Mouse (Mus musculus): ENCODE data around the gene Birc3. TPM values are rescaled to one million over a fixed set of nuclear protein-coding genes. Genes with fewer than 3 reads are reported as not detected.

Birc3 gene
- total RNA-seq, 1 experiment = 4.6 TPM

- no peak for TF ChIP-seq ZNF384 (IDR thresholded peaks at IDR 0.05; ENCODE audit: low read depth, low read length)
- TF ChIP-seq MAFK (IDR thresholded peaks at IDR 0.05; ENCODE audit: insufficient read depth, low read depth, low read length) = no peak
- TF ChIP-seq CHD2 (IDR thresholded peaks at IDR 0.05; ENCODE audit: low read depth, low read length) = no peak
- TF ChIP-seq HCFC1 (IDR thresholded peaks at IDR 0.05; ENCODE audit: borderline replicate concordance, insufficient read depth, low read length) = no peak
- TF ChIP-seq ZC3H11A (IDR thresholded peaks at IDR 0.05; ENCODE audit: borderline replicate concordance, low read depth, low read length) = no peak
- Histone ChIP-seq H3K27ac (ENCODE audit: insufficient read depth, low read depth, low read length, poor library complexity, severe bottlenecking) (no peak overlapping the region), H3K36me3 (ENCODE audit: control insufficient read depth, insufficient read depth, low read length, poor library complexity, severe bottlenecking) (no peaks in the 10 kb centered on the region), H3K9ac (ENCODE audit: insufficient read depth, low read depth, low read length, poor library complexity, severe bottlenecking) (no peak overlapping the region), H3K4me3 (ENCODE audit: insufficient read depth in 1 of 2, low read depth in 1 of 2, low read length in 2 of 2, poor library complexity in 1 of 2, severe bottlenecking in 1 of 2) (no peak overlapping the region), H3K4me1 (ENCODE audit: control insufficient read depth in 2 of 2, insufficient read depth in 2 of 2, low read length in 2 of 2, poor library complexity in 1 of 2) (peaks cover 3 to 11% of the 10 kb centered on the region in 2 experiments; a peak in 1 of 4 replicates), H3K9me3 (ENCODE audit: control insufficient read depth, insufficient read depth, low read depth, low read length) (no peaks in the 10 kb centered on the region)
- DNase-seq (ENCODE audit: low read depth, low spot score) = no peak
- in situ Hi-C loops (cut with MboI; ENCODE audit: low sequenced_read_pairs in 2 of 2, unreplicated experiment in 2 of 2) = no loop called here
Measured at GRCm38 (mm10) chr9:7871316-7872043, 1.5 kb downstream of the Birc3 start.

GRCm38 (mm10) chr9:7870556-7871315 is 2.2 kb downstream of the Birc3 start:
- no peak overlapping the region for H3K4me3 ChIP-seq (ENCODE audit: insufficient read depth in 1 of 2, low read depth in 1 of 2, low read length in 2 of 2, poor library complexity in 1 of 2, severe bottlenecking in 1 of 2)
- H3K27ac ChIP-seq (ENCODE audit: insufficient read depth, low read depth, low read length, poor library complexity, severe bottlenecking) = no peak overlapping the region
- no peaks in the 10 kb centered on the region for H3K9me3 ChIP-seq (ENCODE audit: control insufficient read depth, insufficient read depth, low read depth, low read length)
- in situ Hi-C loops (cut with MboI; ENCODE audit: low sequenced_read_pairs in 2 of 2, unreplicated experiment in 2 of 2) = no loop called here
- peaks cover 3 to 11% of the 10 kb centered on the region in 2 experiments; a peak in 1 of 4 replicates for H3K4me1 ChIP-seq (ENCODE audit: control insufficient read depth in 2 of 2, insufficient read depth in 2 of 2, low read length in 2 of 2, poor library complexity in 1 of 2)
- no peak overlapping the region for H3K9ac ChIP-seq (ENCODE audit: insufficient read depth, low read depth, low read length, poor library complexity, severe bottlenecking)
- TF ChIP-seq ZNF384 (IDR thresholded peaks at IDR 0.05; ENCODE audit: low read depth, low read length) = no peak
- TF ChIP-seq ZC3H11A (IDR thresholded peaks at IDR 0.05; ENCODE audit: borderline replicate concordance, low read depth, low read length) = no peak
- no peak for TF ChIP-seq HCFC1 (IDR thresholded peaks at IDR 0.05; ENCODE audit: borderline replicate concordance, insufficient read depth, low read length)
- TF ChIP-seq MAFK (IDR thresholded peaks at IDR 0.05; ENCODE audit: insufficient read depth, low read depth, low read length) = no peak
- no peak for TF ChIP-seq CHD2 (IDR thresholded peaks at IDR 0.05; ENCODE audit: low read depth, low read length)
- H3K36me3 ChIP-seq (ENCODE audit: control insufficient read depth, insufficient read depth, low read length, poor library complexity, severe bottlenecking) = no peaks in the 10 kb centered on the region
- DNase-seq (ENCODE audit: low read depth, low spot score) = no peak

DNA sequence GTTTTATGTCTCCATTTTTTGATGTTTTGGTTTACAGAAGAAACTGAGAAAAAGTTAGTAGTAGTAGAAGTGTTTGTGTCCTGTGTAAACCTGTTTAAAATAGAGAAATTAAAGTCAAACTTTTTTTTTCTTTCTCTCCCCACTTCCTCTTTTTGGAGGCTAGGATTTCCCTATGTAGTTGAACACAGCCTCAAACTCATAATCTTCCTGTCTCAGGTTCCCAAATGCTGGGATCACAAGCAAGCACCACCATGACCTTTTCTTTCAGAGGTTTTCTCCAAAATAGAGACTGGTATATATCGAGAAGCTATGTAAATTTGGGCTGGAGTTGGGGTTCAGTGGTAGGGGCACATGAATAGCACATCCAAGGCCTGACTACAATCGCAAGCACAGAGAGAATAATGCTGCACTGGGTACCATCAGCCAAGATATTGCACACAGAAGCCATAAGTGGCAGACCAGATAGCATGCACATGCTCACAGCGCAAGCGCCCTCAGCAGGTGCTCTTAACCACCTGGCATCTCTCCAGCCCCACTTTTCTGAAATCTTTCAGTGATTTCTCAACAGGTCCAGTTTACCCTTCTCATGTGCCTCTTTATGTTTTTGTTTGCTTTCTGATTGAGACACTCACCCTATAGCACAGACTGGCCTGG is 4.0 kb downstream of the Birc3 start:
- H3K4me1 ChIP-seq (ENCODE audit: control insufficient read depth in 2 of 2, insufficient read depth in 2 of 2, low read length in 2 of 2, poor library complexity in 1 of 2) = peaks cover 3 to 11% of the 10 kb centered on the region in 2 experiments; a peak in 1 of 4 replicates
- in situ Hi-C loops (cut with MboI; ENCODE audit: low sequenced_read_pairs in 2 of 2, unreplicated experiment in 2 of 2) = no loop called here
- TF ChIP-seq CHD2 (IDR thresholded peaks at IDR 0.05; ENCODE audit: low read depth, low read length) = no peak
- TF ChIP-seq ZNF384 (IDR thresholded peaks at IDR 0.05; ENCODE audit: low read depth, low read length) = no peak
- TF ChIP-seq ZC3H11A (IDR thresholded peaks at IDR 0.05; ENCODE audit: borderline replicate concordance, low read depth, low read length) = no peak
- TF ChIP-seq MAFK (IDR thresholded peaks at IDR 0.05; ENCODE audit: insufficient read depth, low read depth, low read length) = no peak
- no peak for TF ChIP-seq HCFC1 (IDR thresholded peaks at IDR 0.05; ENCODE audit: borderline replicate concordance, insufficient read depth, low read length)
- H3K4me3 ChIP-seq (ENCODE audit: insufficient read depth in 1 of 2, low read depth in 1 of 2, low read length in 2 of 2, poor library complexity in 1 of 2, severe bottlenecking in 1 of 2) = no peak overlapping the region
- no peak for DNase-seq (ENCODE audit: low read depth, low spot score)
- H3K27ac ChIP-seq (ENCODE audit: insufficient read depth, low read depth, low read length, poor library complexity, severe bottlenecking) = no peak overlapping the region
- no peaks in the 10 kb centered on the region for H3K36me3 ChIP-seq (ENCODE audit: control insufficient read depth, insufficient read depth, low read length, poor library complexity, severe bottlenecking)
- H3K9ac ChIP-seq (ENCODE audit: insufficient read depth, low read depth, low read length, poor library complexity, severe bottlenecking) = no peak overlapping the region
- H3K9me3 ChIP-seq (ENCODE audit: control insufficient read depth, insufficient read depth, low read depth, low read length) = no peaks in the 10 kb centered on the region

- no peaks in the 10 kb centered on the region for H3K9me3 ChIP-seq (ENCODE audit: control insufficient read depth, insufficient read depth, low read depth, low read length)
- H3K4me1 ChIP-seq (ENCODE audit: control insufficient read depth in 2 of 2, insufficient read depth in 2 of 2, low read length in 2 of 2, poor library complexity in 1 of 2) = peaks cover 3 to 11% of the 10 kb centered on the region in 2 experiments; a peak in 1 of 4 replicates
- H3K4me3 ChIP-seq (ENCODE audit: insufficient read depth in 1 of 2, low read depth in 1 of 2, low read length in 2 of 2, poor library complexity in 1 of 2, severe bottlenecking in 1 of 2) = no peak overlapping the region
- H3K36me3 ChIP-seq (ENCODE audit: control insufficient read depth, insufficient read depth, low read length, poor library complexity, severe bottlenecking) = no peaks in the 10 kb centered on the region
- TF ChIP-seq CHD2 (IDR thresholded peaks at IDR 0.05; ENCODE audit: low read depth, low read length) = no peak
- TF ChIP-seq ZNF384 (IDR thresholded peaks at IDR 0.05; ENCODE audit: low read depth, low read length) = no peak
- no peak for TF ChIP-seq MAFK (IDR thresholded peaks at IDR 0.05; ENCODE audit: insufficient read depth, low read depth, low read length)
- no peak for TF ChIP-seq HCFC1 (IDR thresholded peaks at IDR 0.05; ENCODE audit: borderline replicate concordance, insufficient read depth, low read length)
- TF ChIP-seq ZC3H11A (IDR thresholded peaks at IDR 0.05; ENCODE audit: borderline replicate concordance, low read depth, low read length) = no peak
- H3K9ac ChIP-seq (ENCODE audit: insufficient read depth, low read depth, low read length, poor library complexity, severe bottlenecking) = no peak overlapping the region
- DNase-seq (ENCODE audit: low read depth, low spot score) = no peak
- in situ Hi-C loops (cut with MboI; ENCODE audit: low sequenced_read_pairs in 2 of 2, unreplicated experiment in 2 of 2) = no loop called here
- no peak overlapping the region for H3K27ac ChIP-seq (ENCODE audit: insufficient read depth, low read depth, low read length, poor library complexity, severe bottlenecking)
Measured at GRCm38 (mm10) chr9:7867981-7868380, 5.0 kb downstream of the Birc3 start.
